Mouse (Mus musculus) erythroblast, embryonic 14.5 days (primary cell): ENCODE measurements around the gene Shisal2a.

Experiments
- GATA1 ChIP-seq: IDR thresholded peaks from 2 replicates; pipeline ENCODE4 v1.6.1; 2012; ENCODE audit warnings: low read length, inconsistent platforms, mixed read lengths
- TAL1 ChIP-seq: IDR thresholded peaks from 3 replicates; pipeline ENCODE4 v1.6.1; 2012; ENCODE audit warnings: low read length, inconsistent platforms, mixed read lengths

- TF ChIP-seq GATA1 (no peak), TAL1 (no peak)
These were observed 23.1 kb upstream of the Shisal2a start for GRCm38 (mm10) chr4:108406138-108406860.
